Mouse (Mus musculus) heart, postnatal 36 days (tissue): ENCODE measurements around the gene Cyp3a16. TPM values are rescaled to one million over a fixed set of nuclear protein-coding genes. Genes with fewer than 3 reads are reported as not detected.
"Not testable (repeated sequence)": the region's sequence is repeated elsewhere in the genome, so short reads cannot be mapped to it uniquely, and the experiment has no call there.

Experiments
- DNase-seq, 2 experiments: peaks; one replicate each; pipeline ENCODE4 v3.0.0; 2021 to 2022
- intact Hi-C: fragments of 180-260 bp; cut with DNase I; formaldehyde crosslinking; loops from one replicate; pipeline ENCODE4 v1.15.1; 2025
- total RNA-seq, 2 experiments: library from RNA; stranded (reverse); gene quantifications; 2 replicates each; pipeline ENCODE4 v1.2.3; 2021

Cyp3a16 gene
- total RNA-seq, result not detected

DNA sequence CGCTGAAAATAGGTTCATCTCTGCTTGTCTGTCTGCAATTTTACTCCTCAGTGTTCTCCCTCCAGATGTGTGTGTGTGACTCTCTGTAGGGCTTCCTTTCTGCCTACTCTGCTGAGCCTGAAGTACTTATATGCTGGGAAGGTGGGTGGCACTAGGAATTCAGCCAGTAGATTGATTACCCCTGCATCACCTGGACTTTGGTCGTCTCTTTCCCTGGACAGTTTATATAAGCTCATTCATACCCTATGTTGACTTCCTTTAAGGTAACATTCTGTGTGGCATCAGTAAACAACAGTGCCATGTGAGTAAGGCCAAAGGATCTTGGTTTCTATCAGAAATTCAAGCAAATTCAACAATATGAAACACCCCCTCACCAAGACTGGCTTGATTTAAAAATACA is at the start of gene Cyp3a16:
Gene Cyp3a16, minus strand, starts transcription at position 101 of the 400 bp plus-strand sequence.
- intact Hi-C loops, result loop anchor here (2.0 kb wide), 1 partner anchor 177 kb away; no protein-coding TSS in a partner anchor
- not testable (repeated sequence) for DNase-seq

DNA sequence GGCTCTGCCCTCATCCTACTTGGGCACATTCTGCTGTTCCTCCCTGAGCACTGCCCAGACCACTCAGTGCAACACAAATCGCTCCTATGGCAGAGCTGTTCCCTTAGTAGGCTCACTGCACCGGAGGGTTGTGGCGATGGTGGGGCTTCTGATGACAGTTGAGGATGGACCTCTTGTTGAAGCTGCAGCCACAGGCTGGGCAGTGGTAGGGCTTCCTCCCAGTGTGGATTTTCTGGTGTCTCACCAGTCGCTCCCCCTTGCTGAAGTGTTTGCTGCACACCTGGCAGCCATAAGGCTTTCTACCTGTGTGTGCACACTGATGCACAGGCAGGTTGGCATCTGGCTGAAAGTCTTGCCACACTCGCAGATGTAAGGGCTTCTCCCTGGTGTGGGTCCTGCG is 20.8 kb upstream of the Cyp3a16 start:
- no peak for DNase-seq
- intact Hi-C loops, result no loop called here

DNA sequence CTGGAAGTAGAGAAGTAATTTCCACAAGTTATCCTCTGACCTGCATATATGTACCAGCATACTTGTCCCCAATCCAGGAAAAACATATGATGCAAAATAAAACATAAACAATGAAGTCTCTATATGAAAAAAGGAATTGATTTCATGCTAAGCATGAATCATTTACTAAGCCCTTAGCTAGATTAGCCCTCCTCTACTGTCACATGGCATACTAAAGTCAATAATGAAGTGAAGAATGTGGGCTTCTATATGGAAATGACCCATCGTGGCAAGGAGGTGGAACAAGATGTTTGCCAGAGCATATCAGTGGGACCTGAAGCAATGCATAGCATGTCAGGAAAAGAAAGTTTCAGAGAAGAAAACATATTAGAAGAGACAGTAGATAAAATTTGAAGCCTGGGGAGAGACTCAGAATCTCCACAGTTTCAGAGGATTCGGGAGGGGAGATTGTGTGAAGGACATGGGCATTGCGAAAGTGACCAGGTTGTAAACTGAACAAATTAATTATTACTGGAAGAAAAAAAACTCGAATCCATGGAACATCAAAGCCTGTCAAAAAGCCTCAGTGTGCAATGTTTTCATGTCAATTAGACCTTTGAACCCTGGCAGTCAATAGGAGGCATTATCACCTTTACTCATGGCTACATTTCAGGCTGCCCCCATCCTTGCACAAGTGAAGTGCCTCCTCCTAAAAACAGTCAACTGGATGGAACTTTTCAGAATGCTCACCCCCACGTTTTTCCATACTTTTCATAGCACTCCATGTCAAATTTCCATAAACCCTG is 5.0 kb downstream of the Cyp3a16 start:
- intact Hi-C loops, result no loop called here
- no peak for DNase-seq

DNA sequence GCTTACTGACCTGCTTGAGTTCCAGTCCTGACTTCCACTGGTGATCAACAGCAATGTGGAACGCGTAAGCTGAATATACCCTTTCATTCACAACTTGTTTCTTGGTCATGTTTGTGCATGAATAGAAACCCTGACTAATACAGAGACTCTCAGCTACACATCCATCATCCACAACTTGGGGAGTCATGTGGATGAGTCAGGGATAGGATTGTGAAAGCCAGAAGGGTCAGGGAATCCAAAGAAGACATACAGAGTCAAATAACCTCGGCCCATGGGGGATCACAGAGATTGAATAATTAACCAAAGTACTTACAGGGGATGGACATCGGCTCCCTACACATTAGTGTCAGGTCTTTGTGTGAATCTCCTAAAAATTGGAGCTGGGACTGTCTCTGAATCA is 7.2 kb downstream of the Cyp3a16 start:
- no peak for DNase-seq
- intact Hi-C loops, result no loop called here

DNA sequence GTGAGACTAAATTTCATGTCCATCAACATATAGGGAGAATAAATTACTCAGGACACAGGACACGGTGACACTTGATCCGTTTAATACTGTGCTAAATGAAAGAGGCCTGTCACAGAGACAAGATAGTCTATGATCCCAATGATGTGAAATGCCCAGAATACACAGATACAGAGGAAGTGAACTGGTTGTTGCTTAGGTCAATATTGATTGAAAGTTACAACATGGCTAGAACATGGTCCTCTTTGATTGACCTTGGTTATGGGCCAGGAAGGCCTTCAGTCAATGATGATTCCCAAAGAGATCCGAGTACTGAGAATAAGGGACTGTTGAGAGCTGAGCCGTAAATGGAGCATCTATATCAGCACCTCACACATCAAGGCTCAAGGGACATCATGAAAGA is 15.1 kb downstream of the Cyp3a16 start:
- no peak for DNase-seq
- intact Hi-C loops, result no loop called here

DNA sequence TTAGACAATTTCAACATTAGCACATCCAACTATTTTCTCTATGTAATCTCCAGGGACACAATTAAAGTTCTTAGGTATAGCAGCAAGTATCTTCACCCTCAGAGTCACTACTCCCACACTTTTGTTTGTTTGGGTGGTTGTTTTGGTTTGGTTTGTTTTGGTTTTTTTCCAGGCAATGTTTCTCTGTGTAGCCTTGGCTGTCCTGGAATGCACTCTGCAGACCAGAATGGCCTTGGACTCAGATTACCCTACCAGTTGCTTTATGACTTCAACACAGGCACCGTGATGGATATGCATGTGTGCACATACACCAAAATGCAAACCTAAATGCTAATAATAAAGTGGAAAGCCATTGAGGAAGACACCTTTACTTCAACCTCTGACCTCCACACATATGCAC is 35.8 kb downstream of the Cyp3a16 start:
- no peak for DNase-seq
- intact Hi-C loops, result no loop called here

DNA sequence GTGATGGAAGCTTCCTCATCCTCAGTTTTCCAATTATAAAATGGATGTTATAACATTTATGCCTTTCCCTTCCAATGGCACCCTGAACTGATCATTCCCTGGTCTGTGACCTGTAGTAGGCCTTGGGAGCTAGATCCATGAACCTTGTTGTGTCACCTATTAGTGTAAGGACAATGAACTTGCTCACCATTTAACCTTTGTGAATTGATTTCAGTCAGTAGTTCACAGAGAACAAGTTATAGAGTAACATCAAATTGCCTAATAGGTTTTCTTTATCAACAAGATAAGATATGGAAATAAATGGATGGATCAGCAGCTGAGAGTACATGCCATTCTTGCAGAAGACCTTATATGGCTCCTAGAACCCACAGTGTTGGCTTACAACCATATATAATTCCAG is 38.5 kb downstream of the Cyp3a16 start:
- no peak for DNase-seq
- intact Hi-C loops, result no loop called here

DNA sequence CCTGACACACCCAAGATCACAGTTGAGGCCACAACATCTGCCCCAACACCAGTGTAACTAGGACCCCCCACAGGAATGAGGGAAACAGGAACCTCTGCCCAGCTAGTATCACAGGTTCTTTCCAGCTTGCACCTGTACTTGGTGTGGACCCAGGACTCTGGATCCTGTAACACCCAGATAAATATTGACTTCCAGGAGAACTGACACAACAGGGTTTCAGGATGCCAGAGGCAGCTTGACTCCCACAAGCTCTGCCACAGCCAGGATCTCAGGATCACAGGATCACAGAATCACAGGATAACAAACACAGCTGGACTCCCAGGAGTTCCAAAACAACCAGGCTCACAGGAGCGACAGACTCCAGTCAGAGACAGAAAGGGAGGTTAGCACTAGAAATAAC is 47.2 kb downstream of the Cyp3a16 start:
- intact Hi-C loops, result no loop called here
- DNase-seq, result no peak

DNA sequence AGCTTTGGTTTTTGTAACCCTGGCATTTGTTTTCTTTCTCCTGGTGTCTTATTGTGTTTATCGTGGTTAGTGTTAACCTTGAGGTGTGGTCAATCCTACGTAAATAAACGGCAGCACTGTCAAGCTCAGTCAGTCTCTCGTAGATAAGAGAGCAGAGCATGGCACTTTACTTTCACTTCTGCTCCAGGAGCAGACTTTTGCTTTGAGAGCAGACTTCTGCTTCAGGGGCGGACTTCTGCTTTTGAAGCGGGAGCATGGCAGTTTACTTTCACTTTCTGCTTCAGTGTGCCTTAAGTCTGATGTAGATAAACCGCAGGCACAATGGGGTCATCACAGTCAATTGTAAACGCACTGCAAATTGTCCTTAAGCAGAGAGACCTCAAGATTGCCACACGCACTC is 54.1 kb downstream of the Cyp3a16 start:
- intact Hi-C loops, DNase-seq: not testable (repeated sequence)

Other genes starting within 250 kb of the Cyp3a16 start
- 10 to 100 TPM; 27.7 to 31.3 TPM for gene Zfp655, start 238.0 kb downstream of the Cyp3a16 start, total RNA-seq
- gene Zscan25, start 189.2 kb downstream of the Cyp3a16 start, total RNA-seq, result 10 to 100 TPM in 1 of 2 experiments, 1 to 10 TPM in 1; 10.0 to 11.1 TPM
- not detected for gene Cyp3a57, start 124.4 kb downstream of the Cyp3a16 start, total RNA-seq
- gene Cyp3a41b, start 115.0 kb upstream of the Cyp3a16 start, total RNA-seq, result not detected